Mouse (Mus musculus) liver, postnatal 0 days (tissue): ENCODE results near the gene Klb. TPM values are rescaled to one million over a fixed set of nuclear protein-coding genes. Genes with fewer than 3 reads are reported as not detected.

Source experiments
- ATAC-seq: fragments of 200-750 bp; cut with Nextera tagmentation; 2 replicates; pipeline ENCODE4 v1.8.0; 2017; ENCODE audit warnings: mild to moderate bottlenecking, moderate library complexity
- DNase-seq: peaks from one replicate; pipeline ENCODE4 v3.0.0-alpha.2; 2016
- H3K27ac ChIP-seq: fragments of 300-500 bp; sonication (generic); 2 replicates; pipeline ENCODE4 v1.5.1; 2014; ENCODE audit warnings: antibody characterized with exemption, moderate library complexity, mild to moderate bottlenecking, low read depth
- H3K27me3 ChIP-seq: fragments of 300-500 bp; sonication (generic); 2 replicates; pipeline ENCODE4 v1.6.1; 2014; ENCODE audit warnings: low read length, control low read depth, mixed read lengths; ENCODE audit not compliant: insufficient read depth
- H3K36me3 ChIP-seq: fragments of 300-500 bp; sonication (generic); replicated peaks from 2 replicates; pipeline ENCODE4 v1.6.1; 2014; ENCODE audit warnings: mild to moderate bottlenecking, control low read depth, low read length, moderate library complexity, mixed read lengths; ENCODE audit not compliant: insufficient read depth
- H3K4me1 ChIP-seq: fragments of 300-500 bp; sonication (generic); 2 replicates; pipeline ENCODE4 v1.6.1; 2014; ENCODE audit warnings: antibody characterized with exemption, mild to moderate bottlenecking, control low read depth; ENCODE audit not compliant: insufficient read depth
- H3K4me2 ChIP-seq: fragments of 300-500 bp; sonication (generic); 2 replicates; pipeline ENCODE4 v1.6.1; 2014; ENCODE audit warnings: low read depth, mild to moderate bottlenecking, low read length, moderate library complexity, mixed read lengths
- H3K4me3 ChIP-seq: fragments of 300-500 bp; sonication (generic); 2 replicates; pipeline ENCODE4 v1.5.1; 2014; ENCODE audit warnings: low read depth, low read length
- H3K9ac ChIP-seq: fragments of 300-500 bp; sonication (generic); replicated peaks from 2 replicates; pipeline ENCODE4 v1.6.1; 2014; ENCODE audit warnings: mild to moderate bottlenecking, moderate library complexity
- H3K9me3 ChIP-seq: fragments of 300-500 bp; sonication (generic); 2 replicates; pipeline ENCODE4 v1.6.1; 2016; ENCODE audit warnings: mild to moderate bottlenecking, control low read depth, low read length, mixed read lengths
- CTCF ChIP-seq: sonication (generic); IDR thresholded peaks from 2 replicates; pipeline ENCODE4 v1.5.1; 2016; ENCODE audit warnings: antibody characterized with exemption, low read depth
- EP300 ChIP-seq: IDR thresholded peaks from 2 replicates; pipeline ENCODE4 v1.6.1; 2016; ENCODE audit warnings: antibody characterized with exemption, low read depth, mild to moderate bottlenecking
- WGBS: fragments of 180-500 bp; shearing (Covaris S2); extraction: QIAGEN DNeasy Blood & Tissue Kit; methylation state at CpG from one replicate; pipeline ENCODE4 v1.1.7; 2014; ENCODE audit not compliant: insufficient replicate concordance; 5-methylcytosine and 5-hydroxymethylcytosine counted together
- polyA plus RNA-seq: library from polyadenylated mRNA; unstranded; fragments of >200 nt; fragmentation: Nextera tagmentation; extraction: Ambion mirVana; gene quantifications from 2 replicates; pipeline ENCODE4 v1.2.1, GENCODE M21; 2015

The Klb gene
- polyA plus RNA-seq, 1 experiment from 2014 or later = 19.3 TPM

DNA sequence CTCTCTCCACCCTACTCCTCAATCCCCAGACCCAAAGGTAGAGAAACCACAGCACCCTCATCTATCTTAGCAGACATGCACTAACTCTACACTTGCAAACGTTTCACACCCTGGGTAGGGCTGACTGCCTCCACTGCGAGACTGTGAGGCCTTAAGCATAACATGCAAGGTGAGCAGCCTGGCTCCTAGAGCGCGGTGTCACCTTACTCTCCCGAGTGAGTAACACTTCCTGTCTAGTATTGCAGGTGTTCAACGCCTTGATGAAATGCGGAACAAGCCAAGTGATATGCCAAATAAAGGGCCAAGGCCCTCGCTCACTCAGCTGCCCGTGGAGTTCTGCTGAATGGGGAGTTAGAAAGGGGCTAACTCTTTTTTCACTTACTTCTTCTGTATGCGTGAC lies 25.9 kb upstream of the Klb start:
- DNase-seq (no peak), ATAC-seq (no peak)
- TF ChIP-seq CTCF (no peak), EP300 (no peak)
- 0 out of 2 replicates have a peak overlapping the region, but pooled peaks have one; percentile 26 for H3K27ac ChIP-seq
- H3K4me3 ChIP-seq = no peak overlapping the region
- H3K4me2 ChIP-seq = no peak overlapping the region
- H3K9me3 ChIP-seq = no peaks in the 10 kb centered on the region
- H3K4me1 ChIP-seq = peaks cover 7% of the 10 kb centered on the region; the same call in 1 of the 2 replicates
- no peak overlapping the region for H3K9ac ChIP-seq
- H3K36me3 ChIP-seq = peaks cover 19% of the 10 kb centered on the region
- H3K27me3 ChIP-seq = no peaks in the 10 kb centered on the region
- 69% methylated on average over 10 of the region's 10 CpGs for WGBS

DNA sequence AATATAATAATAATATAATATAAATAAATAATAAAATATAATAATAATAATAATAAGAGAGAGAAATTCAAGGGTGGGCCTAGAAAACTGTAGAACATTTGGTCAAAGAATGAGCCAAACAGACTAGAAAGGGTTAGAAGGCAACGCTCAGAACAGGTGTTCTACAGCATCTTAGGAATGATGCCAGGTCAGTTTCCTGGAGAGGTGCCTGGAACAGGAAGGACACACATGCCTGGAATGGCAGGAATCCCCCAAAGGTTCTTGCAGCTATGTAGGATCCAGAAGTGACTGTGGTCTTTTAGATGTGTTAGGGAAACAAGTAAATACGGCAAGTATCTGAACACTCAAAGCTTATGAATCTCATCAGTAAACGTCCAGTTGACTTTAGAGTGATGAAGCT lies 23.8 kb upstream of the Klb start:
- TF ChIP-seq CTCF (no peak), EP300 (no peak)
- peaks cover 4% of the 10 kb centered on the region; the same call in 1 of the 2 replicates for H3K36me3 ChIP-seq
- no peak overlapping the region for H3K9ac ChIP-seq
- H3K4me2 ChIP-seq = no peak overlapping the region
- H3K4me1 ChIP-seq = peaks cover 18% of the 10 kb centered on the region
- H3K4me3 ChIP-seq = no peak overlapping the region
- 92% methylated on average over 3 of the region's 3 CpGs for WGBS
- H3K27ac ChIP-seq = no peak overlapping the region
- no peaks in the 10 kb centered on the region for H3K9me3 ChIP-seq
- DNase-seq (no peak), ATAC-seq (no peak)
- H3K27me3 ChIP-seq = no peaks in the 10 kb centered on the region

DNA sequence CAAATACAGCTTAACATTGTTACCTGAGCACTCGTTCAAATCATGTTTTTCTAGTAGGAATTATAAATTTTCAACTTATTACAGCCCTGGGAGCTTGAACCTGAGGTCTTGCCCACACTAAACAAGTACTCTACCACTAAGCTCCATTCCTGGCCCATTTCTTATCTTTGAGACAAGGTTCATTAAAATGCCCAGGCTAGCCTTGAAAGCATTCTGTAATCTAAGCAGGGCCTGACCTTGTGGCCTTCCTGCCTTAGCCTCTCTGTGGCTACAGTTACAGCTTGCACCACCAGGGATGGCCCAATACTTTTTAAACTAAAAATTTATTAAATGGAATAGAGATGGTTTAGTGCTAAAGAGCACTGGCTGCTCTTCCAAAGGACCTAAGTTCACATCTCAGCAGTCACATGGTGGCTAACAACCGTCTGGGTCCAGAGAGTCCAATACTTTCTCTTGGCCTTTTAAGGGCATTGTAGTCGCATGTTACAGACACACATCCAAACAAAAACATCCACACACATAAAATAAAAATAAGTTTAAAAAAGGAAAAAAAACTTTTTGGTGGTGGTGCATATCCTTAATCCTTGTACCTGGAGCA lies 23.3 kb upstream of the Klb start:
- DNase-seq (no peak), ATAC-seq (no peak)
- no peak overlapping the region for H3K4me3 ChIP-seq
- H3K4me1 ChIP-seq = peaks cover 18% of the 10 kb centered on the region
- no peaks in the 10 kb centered on the region for H3K27me3 ChIP-seq
- 77% methylated on average over 3 of the region's 3 CpGs for WGBS
- H3K9me3 ChIP-seq = no peaks in the 10 kb centered on the region
- no peak overlapping the region for H3K9ac ChIP-seq
- no peak for TF ChIP-seq CTCF
- no peak for TF ChIP-seq EP300
- H3K4me2 ChIP-seq = no peak overlapping the region
- 0 out of 2 replicates have a peak, but pooled peaks cover 3% of the 10 kb centered on the region for H3K36me3 ChIP-seq
- no peak overlapping the region for H3K27ac ChIP-seq

DNA sequence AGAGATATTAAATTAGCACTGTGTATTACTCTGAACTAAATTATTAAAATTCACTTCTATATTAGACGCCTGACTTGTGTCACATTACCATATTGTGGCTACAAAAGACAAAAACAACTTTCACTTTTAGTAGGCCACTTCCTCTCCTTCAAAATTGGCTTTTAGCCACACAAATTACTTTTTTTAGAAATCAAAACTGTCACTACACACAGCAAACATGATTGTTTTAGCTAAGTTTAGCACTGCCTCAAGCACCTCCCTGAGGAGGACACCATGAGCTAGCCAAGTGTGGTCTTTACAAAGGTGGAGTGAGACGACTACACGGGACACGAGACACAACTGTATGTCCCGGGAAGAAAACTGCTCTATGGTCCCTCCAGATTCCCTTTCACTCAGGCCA lies 21.9 kb upstream of the Klb start:
- H3K4me3 ChIP-seq = no peak overlapping the region; the same call in 1 of the 2 replicates
- H3K27me3 ChIP-seq = no peaks in the 10 kb centered on the region
- H3K9me3 ChIP-seq = no peaks in the 10 kb centered on the region
- ATAC-seq = no peak
- peak overlapping the region; percentile 44 for H3K9ac ChIP-seq
- H3K4me2 ChIP-seq = peak overlapping the region; percentile 57
- H3K27ac ChIP-seq = peak overlapping the region; percentile 65
- DNase-seq = no peak
- TF ChIP-seq CTCF = no peak
- TF ChIP-seq EP300 = no peak
- H3K36me3 ChIP-seq = 0 out of 2 replicates have a peak, but pooled peaks cover 3% of the 10 kb centered on the region
- 45% methylated on average over 5 of the region's 5 CpGs for WGBS
- peaks cover 18% of the 10 kb centered on the region for H3K4me1 ChIP-seq

DNA sequence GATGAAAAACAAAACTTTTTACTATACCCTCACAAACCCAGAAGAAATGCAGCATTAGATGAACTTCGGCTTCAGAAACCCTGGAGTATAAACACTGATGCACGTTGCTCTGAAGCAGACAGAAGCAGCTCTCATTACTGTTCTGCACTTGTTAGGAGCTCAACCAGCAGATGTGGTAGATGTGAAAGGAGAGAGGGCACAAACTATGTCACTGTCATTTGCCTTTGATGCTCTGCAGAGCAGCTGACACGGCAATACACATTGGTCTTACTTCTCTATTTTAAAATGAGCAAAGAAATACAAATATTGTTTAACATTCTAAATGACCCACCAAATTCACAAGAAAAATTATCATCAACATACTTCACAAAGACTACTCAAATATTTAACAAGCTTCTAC lies 18.1 kb upstream of the Klb start:
- no peak for TF ChIP-seq EP300
- no peak for TF ChIP-seq CTCF
- no peak overlapping the region for H3K4me2 ChIP-seq
- 73% methylated on average over 3 of the region's 3 CpGs for WGBS
- no peaks in the 10 kb centered on the region for H3K27me3 ChIP-seq
- H3K27ac ChIP-seq = no peak overlapping the region
- H3K4me3 ChIP-seq = no peak overlapping the region
- H3K9ac ChIP-seq = no peak overlapping the region
- no peaks in the 10 kb centered on the region for H3K9me3 ChIP-seq
- ATAC-seq (no peak), DNase-seq (no peak)
- peaks cover 12% of the 10 kb centered on the region for H3K4me1 ChIP-seq
- no peaks in the 10 kb centered on the region; the same call in 1 of the 2 replicates for H3K36me3 ChIP-seq

DNA sequence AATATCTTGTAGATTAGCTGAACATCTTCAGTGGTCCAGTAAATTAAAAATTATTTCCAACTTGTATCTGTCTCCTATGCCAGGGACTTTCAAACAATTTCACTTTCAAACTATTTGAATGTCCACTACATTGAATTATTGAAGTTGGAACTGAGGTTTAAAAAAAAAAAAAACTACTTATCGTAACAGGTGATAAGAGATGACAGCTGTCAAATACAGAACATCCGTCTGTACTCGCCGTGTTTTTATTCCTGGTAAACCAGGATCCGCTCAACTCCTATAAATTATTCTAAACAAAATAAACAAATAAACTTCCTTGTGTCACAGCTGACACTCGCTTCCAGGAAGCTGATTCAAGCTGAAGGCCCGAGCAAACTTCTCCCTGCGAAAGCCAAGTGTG lies 13.3 kb upstream of the Klb start:
- 3% methylated on average over 8 of the region's 8 CpGs for WGBS
- H3K4me1 ChIP-seq = no peaks in the 10 kb centered on the region
- peak overlapping the region; percentile 81 for H3K9ac ChIP-seq
- no peak for DNase-seq
- H3K4me3 ChIP-seq = peak overlapping the region; percentile 83
- TF ChIP-seq CTCF = no peak
- TF ChIP-seq EP300 = no peak
- no peaks in the 10 kb centered on the region for H3K27me3 ChIP-seq
- H3K27ac ChIP-seq = peak overlapping the region; percentile 72
- H3K9me3 ChIP-seq = no peaks in the 10 kb centered on the region
- no peak for ATAC-seq
- no peaks in the 10 kb centered on the region; the same call in 1 of the 2 replicates for H3K36me3 ChIP-seq
- peak overlapping the region; percentile 76 for H3K4me2 ChIP-seq
